Mouse (Mus musculus) lung, adult 18-20 months (tissue): Measurements from ENCODE around the gene Hamp.
A peak's percentile ranks its signal among the peaks of the same experiment; 100 is the strongest.
"Not testable (repeated sequence)": the region's sequence is repeated elsewhere in the genome, so short reads cannot be mapped to it uniquely, and the experiment has no call there.

Experiments
- DNase-seq, 2 experiments: peaks; one replicate each; pipeline ENCODE4 v3.0.0; 2022; ENCODE audit warnings: mixed read lengths in 2 of 2

The Hamp gene

DNA sequence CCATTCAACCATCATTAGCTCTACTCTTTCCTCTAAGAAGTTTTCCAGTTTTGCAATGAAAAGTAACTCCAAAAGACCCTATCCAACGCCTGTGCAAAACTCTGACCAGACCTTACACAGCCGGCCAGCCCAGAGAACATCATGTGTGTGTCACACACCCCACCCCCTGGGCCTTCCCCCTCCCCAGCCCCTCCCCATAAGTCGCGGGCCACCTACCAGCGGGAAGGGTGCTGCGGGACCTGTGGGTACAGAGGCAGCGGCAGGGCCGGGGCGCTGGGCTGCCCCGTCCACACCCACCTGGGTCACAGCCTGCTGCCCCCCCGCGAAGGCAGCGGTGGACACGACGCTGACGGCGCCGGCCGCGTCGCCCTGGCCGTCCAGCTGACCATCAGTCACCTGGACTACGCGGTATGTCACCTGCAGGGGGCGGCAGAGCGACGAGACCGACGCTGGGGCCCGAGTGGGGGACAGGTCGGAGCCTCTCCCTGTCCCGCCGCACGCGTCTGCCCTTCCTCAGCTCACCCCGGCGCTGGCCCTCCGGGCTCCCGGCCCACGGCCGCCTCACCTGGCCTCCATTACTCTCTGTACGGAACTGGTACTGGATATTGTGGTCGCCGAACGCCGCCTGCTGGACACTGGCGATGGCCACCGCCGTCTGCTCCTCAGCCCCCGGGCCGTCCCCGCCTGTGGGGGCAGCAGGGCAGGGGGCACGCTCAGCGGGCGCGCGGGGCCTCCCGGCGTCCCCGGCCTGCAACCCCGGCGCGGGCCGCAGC, 11.9 kb upstream of the Hamp start:
- peak; percentile 90 to 93 for DNase-seq

GRCm38 (mm10) chr7:30954971-30955520, 11.2 kb upstream of the Hamp start:
- DNase-seq: no peak

DNA sequence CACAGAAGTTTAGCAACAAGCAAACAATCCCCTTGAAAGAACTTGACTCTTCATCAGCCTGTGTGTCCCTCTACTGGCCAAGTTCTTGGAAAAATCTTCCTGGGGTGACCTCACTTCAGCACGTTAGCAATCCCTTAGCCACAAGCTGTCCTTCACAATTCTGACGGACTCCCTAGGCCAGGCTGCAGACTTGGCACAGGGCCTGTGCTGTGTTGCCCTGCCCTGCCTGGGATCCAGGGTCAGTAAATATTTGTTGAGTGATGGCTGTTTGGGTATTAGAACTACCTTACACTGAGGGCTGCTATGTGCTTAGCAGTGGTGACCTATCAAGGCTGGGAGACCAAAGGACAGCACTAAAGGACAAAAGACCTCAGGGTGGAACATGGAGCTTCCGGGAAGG, 10.2 kb upstream of the Hamp start:
- peak in 1 of 2 experiments; percentile 27 for DNase-seq

DNA sequence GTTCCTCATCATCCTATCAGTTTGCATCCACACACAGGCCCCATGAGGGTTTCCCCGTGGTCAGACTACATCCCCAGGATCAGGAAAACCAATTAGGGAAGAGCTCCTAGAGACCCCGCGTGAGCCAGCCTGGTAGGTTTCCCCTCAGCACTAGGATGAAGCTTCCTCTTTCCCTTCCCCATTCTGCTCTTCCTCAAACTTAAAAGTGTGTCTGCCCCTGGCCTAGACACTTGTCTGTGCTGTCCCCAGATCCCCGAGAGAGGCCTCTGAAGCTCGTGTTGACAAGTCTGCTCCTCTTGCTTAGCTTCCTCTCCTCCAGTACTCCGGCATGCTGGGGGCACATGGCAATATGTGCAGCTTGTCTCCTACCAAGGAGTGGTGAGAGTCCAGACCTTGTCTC, 9.6 kb upstream of the Hamp start:
- DNase-seq: peak in 1 of 2 experiments; percentile 36

DNA sequence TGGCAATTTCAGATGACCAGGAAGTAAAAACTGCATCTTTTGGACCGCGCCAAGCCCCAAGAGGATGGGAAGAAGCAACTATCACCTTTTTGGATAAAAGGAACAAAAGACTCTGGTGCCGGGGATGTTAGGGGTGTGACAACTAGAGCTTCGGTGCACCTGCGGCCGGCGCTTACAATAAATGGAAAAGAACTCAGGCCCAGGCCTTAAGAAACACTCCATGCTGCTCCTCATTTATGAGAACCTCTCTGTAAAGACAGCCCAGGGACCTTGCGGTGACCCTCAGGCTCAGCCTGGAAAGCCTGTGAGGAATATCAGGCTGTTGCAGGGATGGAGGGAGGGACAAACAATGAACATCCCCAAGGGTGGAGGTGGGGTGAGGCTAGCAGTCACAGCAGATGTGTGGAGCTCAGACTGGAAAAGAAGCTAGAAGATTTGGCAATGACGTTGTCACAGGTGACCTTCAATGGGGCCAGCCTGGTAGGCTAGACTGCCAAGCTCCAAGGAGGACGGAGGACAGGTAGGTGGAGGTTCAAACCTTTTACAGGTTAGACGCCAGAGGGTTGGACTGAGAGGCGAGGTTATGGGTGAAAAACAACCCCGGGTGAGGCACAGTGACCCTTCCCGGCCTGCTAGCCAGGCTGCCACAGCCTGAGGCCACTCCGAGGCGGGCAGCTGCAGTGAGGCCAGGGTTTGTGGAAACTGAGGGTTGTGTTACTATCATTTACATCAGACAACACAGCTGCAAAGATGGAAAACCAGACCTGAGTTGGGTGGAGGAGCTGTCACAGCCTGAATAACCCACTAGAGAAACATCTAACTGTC, 8.8 kb upstream of the Hamp start:
- DNase-seq: no peak

- not testable (repeated sequence) for DNase-seq
Observed at GRCm38 (mm10) chr7:30949902-30950301, 6.1 kb upstream of the Hamp start.

DNA sequence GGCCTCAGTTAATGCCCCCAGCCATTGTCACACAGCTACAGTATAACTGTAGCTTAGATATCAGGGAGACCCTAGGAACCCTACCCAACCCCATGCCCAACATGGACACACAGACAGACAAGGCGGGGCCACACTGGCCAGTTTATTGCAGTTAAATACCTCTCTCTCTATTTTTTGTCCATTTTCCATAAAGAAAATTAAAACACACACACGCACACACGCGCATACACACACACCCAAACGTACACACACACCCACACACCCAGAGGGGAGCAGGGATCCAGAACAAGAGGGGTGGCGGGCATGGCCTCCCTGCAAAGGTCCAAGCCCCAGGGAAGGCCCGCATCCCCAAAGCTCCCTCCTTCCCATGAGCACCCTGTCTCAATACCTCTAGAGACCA, 2.0 kb upstream of the Hamp start:
- no peak for DNase-seq

DNA sequence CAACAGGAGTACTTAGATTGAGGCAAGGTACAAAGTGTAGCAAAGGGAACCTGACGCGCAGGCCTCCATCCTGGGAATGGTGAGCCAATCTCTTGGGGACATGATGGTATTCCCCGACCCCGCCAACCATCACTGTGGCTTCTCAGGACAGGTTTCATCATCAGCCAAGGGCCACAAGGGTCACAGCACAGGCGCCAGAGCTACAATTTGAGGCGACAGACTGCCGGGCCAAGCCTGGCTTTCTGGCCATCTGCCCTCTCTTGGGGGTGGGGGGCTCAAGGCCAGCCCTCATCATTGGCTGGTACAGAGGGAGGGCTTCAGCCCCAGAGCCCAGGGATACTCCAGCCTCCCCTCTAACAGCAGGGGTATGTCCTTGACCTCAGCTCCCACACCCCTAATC, 1.6 kb upstream of the Hamp start:
- DNase-seq: not testable (repeated sequence)

GRCm38 (mm10) chr7:30944706-30945105, 874 bp upstream of the Hamp start:
- DNase-seq: not testable (repeated sequence)

- not testable (repeated sequence) for DNase-seq
Observed at GRCm38 (mm10) chr7:30942365-30942764, 1.5 kb downstream of the Hamp start.

GRCm38 (mm10) chr7:30940070-30940469, 3.8 kb downstream of the Hamp start:
- not testable (repeated sequence) for DNase-seq

DNA sequence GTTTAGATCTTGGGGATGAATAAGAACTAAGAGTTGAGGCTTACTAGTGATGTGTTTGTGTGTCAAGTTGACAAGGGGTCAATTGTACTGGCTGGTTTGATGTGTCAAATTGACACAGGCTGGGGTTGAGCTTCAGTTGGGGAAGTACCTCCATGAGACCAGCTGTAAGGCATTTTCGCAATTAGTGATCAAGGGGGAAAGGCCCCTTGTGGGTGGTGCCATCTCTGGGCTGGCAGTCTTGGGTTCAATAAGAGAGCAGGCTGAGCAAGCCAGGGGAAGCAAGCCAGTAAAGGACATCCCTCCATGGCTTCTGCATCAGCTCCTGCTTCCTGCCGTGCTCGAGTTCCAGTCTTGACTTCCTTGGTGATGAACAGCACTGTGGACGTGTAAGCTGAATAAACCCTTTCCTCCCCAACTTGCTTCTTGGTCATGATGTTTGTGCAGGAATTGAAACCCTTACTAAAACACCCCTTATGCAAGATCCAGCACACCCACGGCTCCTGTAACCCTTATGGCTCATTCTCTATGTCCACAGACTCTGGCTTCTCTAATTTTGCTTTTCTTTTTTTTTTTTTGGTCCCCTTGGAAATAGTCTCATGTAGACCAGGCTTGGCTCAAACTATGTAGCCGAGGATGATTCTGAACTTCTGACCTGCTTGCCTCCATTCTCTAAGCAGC, 8.3 kb downstream of the Hamp start:
- DNase-seq: not testable (repeated sequence)

- DNase-seq: not testable (repeated sequence)
Observed at GRCm38 (mm10) chr7:30924581-30924980, 19.3 kb downstream of the Hamp start, which contains the start of gene Hamp2. Gene Hamp2, minus strand, starts transcription at chr7:30924681.

- DNase-seq: no peak
Observed at GRCm38 (mm10) chr7:30924071-30924470, 19.8 kb downstream of the Hamp start.

GRCm38 (mm10) chr7:30922490-30922889, 21.3 kb downstream of the Hamp start:
- not testable (repeated sequence) for DNase-seq

DNA sequence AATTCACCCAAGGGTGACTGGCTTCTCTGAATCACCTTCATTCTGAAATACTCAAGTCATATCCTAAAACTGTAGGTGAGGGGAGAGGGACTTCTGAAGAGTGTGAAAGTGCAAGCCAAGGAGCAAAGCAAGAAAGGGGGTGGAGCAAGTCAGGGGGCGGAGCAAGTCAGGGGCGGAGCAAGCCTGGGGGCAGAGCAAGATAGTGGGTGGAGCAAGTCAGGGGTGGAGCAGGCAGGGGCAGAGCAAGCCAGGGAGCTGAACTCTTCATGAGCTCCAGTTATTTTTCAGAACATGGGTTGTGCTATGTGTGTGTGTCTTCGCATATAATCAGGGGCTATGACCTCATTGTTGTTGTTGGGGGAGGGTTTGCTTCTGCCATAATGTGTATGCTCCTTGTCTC, 23.6 kb downstream of the Hamp start:
- no peak for DNase-seq

DNA sequence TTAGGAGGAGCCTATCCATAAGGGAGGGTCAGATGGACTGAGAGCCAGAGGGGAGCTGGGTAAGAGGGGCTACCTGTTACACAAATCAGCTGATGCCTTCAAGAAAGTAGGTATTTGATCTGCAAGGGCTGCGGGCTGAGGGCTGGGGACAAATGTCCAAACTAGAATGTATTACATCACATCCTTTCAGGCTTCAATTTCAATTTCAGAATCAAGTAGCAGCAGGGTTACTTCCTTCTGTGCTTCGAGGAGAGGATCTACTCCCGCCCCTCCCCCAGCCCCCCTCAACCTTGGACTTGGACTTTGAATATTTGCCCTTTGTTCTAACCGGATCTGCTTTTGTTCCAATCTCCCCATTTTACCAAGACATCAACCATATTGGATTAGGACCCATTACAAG, 26.6 kb downstream of the Hamp start:
- DNase-seq: no peak

GRCm38 (mm10) chr7:30916713-30917112, 27.1 kb downstream of the Hamp start:
- no peak for DNase-seq

DNA sequence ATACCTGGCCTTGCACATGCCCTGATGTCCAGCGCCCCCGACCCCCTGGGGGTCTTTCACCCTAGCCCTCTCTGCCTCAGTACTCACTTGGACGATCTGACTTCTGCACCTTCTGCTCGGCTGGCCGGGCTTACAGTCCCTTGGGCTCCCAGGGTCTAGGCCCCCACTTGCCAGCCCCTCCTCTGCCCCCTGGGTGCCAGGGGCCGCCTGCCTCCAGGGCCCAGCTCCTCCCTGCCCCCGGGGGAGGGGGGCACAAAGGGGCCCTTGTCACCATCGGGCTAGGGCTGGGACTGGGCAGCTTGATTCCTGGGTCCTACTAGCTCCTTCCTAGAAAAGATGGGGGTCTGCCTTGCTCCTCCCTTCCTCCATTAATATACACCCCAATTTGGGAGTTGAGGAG, 29.1 kb downstream of the Hamp start, which contains the start of gene Mag:
Mag (minus strand) TSS at position 142 of the 400 bp plus-strand sequence.
- DNase-seq: no peak

- no peak for DNase-seq
Observed at GRCm38 (mm10) chr7:30909773-30910172, 34.1 kb downstream of the Hamp start.

GRCm38 (mm10) chr7:30908992-30909431, 34.8 kb downstream of the Hamp start:
- no peak for DNase-seq

- peak; percentile 57 to 68 for DNase-seq
Observed at GRCm38 (mm10) chr7:30908277-30908991, 35.4 kb downstream of the Hamp start.
